Mouse (Mus musculus): ENCODE measurements around the gene Mrpl55.

Mrpl55 gene

DNA sequence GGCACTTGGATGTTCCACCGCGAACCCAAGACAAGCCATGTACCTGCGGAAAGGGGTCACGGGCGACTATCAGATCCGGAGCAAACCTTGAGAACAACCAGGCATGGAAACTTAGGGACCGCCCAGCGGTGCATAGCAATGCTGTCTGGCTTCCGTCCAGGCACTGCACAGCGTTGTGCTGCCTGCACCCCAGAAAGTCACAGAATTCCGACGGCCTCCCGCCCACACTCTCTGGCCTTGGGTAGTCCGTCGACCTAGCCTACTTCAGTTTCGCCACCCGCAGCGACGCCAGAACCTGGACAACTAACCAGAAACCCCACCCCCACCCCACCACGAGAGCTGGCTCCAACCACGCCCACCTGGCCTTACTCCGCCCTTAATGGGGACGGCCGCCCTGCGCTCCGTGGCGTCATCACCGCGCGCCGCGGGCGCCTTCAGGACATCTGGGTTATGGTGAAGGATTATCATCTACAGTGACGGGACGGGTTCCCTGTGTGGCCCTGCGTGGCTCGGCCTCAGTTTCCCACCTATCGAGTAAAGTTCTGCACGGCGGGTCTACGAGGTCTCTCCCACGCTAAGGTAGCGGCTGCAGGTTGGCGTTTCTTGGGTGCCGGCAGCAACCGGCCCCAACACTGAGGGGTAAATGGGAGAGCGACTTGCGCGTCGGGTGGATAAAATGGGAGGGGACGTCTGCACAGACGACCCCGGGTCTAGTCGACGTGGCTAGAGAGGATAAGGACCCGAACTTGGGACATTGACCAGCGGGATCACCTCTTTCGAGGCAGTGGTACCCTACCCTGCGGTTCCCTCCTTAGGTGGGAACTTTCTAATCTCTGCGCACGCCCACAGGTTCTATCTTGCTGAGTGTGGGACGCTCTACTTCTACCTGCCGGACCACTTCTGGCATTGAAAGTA is at the start of gene Mrpl55:
TSS of gene Mrpl55 (plus strand) at position 406 of the 915 bp plus-strand sequence.
- DNase-seq (ENCODE audit: low spot score): peak; percentile 93

DNA sequence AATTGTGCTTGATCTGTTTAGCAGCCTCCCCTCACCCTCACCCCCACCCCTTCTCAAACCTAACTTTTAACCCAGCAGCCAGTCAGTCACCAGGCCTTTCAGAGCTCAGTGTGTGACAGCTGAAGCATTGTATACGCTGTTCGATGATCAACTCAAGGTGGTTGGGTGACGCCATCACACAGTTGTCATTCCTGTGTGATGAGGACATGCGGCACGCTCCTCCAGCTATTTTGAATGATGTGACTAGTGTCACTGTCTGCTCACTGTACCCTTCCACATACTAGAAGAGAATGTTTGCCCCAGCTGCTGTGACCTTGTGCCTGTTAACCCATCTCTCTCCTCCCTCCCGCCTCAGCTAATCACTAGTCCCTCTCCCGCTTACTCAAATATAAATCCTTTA is 48.1 kb upstream of the Mrpl55 start:
- no peak for DNase-seq (ENCODE audit: low spot score)

DNA sequence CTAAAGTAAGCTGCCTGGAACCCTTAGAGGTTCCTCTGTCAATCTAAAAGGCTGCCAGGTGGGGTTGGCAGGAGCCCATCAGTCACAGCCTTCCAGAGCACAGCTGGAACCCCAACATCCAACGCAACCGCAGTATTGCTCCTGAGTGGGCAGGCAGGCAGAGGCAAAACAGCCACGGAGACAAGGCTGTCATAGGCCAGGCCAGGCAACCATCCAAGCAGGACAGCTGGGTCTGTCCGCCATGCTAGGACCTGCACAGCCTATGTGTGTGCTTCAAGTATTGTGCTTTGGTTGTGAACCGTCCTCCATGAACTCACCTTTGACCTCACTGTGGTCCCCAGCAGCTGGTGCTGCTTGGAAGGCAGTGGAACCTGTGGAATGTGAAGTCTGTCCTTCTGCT is 46.4 kb upstream of the Mrpl55 start:
- no peak for DNase-seq (ENCODE audit: low spot score)

DNA sequence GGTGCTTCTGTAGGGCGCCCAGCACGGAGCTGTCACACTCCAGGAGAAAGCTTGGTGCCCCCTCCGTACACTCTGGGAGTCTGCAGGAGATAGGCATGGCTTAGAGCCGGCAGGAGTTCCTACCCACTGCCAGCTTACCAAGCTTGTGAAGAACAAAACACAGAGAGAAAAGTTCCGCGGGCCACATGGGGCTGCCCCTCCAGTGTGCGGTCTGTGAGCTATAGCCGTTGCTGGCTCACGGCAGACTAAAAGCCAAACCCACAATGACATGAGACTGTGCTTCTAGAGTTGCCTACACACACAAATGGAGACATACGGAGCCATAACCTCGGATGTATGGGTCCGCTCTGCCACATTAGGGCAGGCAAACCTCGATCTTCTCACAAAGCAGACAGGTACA is 43.2 kb upstream of the Mrpl55 start:
- no peak for DNase-seq (ENCODE audit: low spot score)

DNA sequence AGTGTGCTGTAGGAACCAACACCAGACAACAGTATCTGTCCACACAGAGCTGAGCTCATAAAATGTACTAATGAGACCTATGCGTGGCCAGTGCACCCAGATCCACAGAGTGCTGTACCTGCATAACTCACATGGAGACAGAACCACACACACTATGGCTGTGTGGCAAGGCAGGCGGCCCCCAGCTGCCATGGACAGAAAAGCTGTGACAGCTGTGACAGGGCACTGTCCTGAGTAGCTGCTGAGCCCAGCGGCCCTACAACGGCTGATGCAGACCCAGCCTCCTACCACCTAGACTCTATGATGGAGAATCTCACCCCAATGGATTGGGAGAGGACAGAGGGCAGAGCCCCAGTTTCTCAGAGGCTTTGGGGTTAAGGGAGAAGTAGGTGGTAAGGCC is 42.7 kb upstream of the Mrpl55 start:
- no peak for DNase-seq (ENCODE audit: low spot score)

DNA sequence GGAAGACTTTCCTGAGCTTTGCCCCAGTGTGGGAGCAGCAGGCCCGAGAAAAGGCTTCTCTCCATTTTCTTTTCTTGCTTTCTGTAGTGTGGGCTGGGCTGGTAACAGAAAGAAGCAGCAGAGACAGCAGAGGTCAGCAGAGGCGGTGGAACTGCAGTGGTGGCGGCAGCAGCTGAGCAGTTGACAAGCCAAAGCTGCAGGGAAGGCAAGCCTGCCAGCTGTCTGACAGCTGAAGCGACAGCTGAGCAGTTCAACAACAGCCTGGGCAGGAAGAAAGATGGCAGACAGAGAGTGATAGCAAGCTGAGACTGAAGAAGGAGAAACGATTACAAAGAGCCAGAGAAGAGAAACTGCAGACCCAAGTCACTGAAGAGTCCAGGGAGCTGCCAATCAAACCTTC is 40.9 kb upstream of the Mrpl55 start:
- no peak for DNase-seq (ENCODE audit: low spot score)

DNA sequence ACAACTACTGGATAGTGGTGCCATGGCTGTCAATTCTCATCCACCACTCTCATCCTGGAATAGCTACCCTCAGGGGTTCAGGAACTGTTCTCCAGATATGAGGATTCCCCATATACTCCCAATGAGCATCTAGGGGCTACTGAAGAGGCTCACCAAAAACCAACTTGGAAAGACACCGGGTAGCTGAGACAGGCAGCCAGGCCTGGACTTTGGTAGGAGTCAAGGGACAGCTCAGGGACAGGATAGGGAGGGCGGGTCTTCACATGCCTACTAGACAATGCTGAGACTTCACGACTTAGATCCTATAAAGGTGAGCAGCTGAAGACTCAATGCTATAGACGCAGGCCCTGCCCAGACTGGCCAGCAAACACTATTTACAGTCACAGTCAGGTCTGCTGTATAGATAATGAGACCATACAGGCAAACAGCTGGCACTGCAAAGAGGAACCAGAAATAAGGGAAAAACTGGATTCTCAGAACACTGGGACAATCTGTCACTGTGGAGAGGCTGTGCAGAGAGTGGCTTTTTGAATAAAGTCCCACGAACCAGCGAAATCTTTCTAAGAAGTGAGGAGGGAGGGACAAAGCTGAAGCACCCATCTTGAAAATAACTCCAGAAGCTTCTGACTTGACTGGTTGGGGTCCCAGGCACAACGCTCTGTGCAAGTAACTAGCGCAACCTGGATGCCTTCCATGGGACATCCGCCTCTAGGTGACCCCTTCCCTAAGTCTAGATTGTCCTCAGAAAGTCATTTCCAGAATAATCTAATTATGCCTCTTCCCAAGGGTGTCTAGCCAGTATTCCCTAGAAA is 39.6 kb upstream of the Mrpl55 start:
- DNase-seq (ENCODE audit: low spot score): no peak

DNA sequence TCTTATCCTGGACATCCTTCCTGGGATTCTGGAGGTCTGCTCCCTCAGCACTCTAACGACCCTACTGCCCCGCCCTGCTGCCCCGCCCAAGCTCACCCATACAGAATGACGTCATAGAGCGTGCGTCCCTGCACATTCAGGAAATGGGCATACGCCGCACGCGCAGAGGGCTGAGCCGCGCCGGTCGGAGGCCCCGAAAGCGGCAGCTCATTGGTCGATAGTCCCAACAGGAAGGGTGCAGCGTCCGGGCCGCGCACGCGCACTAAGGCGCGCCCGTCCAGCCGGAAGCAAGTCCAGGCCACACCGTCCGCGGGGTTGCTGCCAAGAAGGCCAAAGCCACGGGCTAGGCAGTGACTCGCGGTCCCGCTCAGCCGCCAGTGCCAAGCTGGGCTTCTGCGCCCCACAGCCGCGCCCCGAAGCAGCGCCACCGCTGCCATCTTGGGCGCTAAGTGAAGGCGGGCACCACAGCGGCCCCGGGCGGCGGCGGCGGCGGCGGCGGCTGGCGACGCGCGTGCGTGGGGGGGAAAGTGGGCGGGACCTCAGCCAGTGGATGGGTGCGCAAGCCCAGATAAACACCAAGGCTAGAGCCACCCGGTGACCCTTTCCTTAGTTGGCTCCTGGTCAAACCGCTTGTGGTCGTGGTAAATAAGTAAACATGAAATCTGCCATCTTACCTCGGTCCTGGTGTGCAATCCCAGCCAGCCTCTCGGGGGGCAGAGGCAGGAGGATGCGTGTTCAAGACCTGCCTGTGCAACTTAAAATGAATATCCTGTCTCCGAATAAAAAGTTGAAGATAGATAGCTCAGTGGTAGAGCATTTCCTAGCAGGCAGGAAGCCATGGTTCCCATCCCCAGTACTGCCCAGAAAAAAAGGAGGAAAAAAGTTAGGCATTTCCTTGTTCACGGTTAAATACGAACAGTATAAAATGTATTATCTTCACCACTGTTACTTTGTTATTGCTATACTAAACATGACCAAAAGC is 38.7 kb upstream of the Mrpl55 start, which contains the start of gene Iba57:
TSS of gene Iba57 (minus strand) at position 485 of the 982 bp plus-strand sequence.
- DNase-seq (ENCODE audit: low spot score): peak; percentile 99

DNA sequence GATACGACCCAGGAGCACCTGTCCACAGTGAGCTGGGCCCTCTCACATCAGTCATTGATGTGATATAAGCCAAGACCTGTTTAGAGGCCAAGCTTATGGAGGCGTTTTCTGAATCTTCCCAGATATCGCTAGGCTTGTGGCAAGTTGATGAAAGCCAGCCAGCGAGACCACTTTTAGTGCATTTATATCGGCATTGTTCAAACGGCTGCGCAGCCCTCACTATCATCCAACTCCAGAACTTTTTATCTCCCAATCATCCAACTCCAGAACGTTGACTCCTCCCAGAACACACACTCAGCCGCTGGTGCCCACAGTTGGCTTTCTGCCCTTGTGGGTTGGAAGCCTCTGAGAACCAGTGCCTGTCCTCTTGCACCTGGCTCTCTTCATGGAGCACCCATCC is 37.9 kb upstream of the Mrpl55 start:
- no peak for DNase-seq (ENCODE audit: low spot score)

DNA sequence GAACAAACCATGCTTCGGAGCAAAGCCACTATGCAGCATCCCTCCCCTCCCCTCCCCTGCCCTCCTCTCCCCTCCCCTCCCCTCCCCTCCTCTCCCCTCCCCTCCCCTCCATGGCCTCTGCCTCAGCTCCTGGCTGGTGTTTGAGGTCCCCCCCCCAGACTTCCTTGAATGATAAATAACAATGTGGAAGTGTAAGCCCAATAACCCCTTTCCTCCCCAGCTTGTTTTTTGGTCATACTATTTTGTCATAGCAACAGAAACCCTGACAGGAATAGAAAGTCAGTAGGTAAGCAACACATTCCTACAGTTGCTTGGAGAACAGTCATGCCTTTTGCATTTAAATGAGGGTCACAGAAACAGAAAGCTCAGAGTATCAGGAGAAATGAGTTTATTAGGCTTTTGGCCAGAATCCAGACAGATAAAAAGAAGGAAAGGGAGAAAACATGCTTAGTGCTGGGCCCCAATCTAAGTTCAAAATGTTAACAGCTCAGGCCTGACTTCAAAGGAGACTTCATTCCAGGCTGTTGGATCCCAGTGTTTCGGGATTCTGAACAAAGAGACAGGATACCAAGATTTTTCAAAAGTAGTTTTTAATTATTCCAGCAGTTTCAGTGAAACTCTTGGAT is 36.6 kb upstream of the Mrpl55 start:
- no peak for DNase-seq (ENCODE audit: low spot score)

DNA sequence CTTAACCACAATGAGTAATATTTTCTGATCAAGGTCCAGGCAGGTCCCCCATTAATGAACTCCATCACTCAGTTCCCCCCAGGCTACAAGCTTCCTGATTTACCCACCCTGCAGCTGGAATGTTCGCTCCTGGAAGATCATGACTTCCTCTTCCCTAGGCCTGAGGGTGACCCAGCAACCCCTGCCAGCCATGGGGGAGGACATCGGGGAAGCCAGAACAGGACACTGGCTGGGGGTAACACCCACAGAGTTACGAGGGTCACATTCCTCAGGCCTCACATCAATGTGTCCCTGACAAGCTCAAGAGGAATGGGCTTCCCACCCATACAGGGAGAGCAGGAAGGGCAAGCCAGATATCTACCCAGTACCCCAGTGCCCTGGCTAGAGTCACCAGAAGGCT is 32.5 kb upstream of the Mrpl55 start:
- no peak for DNase-seq (ENCODE audit: low spot score)

DNA sequence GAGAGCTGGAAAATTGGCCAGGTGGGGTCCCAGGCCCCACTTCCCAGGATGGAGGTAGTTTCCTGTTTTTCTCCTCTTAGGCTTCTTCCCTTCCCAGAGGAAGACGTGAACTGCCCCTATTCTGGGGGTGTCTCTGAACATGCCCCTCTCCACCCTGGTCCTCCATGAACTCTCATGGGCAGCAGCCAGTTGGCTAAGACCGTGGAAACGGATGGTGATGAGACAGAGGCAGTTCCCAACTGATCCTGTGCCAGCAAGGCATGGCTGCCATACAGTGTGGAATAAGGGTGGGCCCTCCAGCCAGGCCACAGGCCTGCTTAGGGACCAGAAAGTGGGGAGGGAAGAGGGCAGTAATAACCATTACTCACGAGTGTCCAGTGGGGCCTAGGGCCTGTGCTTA is 31.7 kb upstream of the Mrpl55 start:
- DNase-seq (ENCODE audit: low spot score): no peak

DNA sequence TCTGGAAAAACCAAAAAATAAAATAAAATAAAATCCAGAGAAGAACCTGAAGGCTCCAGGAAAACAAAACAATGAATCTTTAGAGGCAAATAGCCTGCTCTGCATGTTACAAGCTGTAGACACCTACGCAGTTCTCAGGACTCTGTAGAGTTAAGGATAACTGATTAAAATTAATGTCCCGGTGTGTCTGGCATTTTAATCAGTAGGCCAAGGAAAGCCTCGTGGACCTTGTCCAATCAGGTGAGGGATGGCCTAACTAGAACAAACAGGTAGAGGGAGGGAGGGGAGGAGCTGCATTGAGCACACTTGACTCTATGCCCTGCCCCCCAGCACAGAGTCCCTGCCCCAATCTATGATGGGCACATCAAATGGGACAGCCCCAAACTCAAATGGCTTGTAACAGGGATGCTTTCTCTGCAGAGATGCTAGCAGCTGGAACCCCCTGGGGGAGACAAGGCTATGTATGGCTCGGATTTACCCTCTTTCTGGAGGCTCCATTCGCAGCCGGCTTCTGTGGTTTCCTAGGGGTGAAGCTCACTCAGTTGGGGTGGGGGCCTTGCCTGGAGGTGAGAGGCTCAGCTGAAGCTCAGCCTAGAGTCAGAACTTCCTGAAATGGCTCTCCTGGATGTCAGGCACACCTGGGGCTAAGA is 28.0 kb upstream of the Mrpl55 start:
- DNase-seq (ENCODE audit: low spot score): no peak

DNA sequence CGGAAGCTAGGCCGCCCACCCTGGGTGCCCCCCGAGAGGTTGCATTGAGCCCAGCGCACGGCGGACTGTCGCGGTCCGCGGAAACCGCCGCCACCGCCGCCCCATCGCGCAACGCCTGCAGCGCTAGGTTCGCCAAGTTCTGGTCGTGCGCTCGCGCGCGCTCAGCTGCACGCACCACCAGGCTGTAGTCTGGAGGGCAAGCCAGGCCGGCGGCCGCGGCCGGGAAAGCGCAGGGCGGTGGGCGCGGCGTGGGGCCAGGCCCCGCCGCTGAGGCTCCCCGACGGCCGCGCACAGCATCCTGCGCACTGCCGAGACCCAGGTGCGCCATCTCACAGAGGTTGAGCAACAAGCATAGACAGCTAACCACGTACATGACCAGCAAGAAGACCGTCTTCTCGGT is 25.8 kb upstream of the Mrpl55 start:
- no peak for DNase-seq (ENCODE audit: low spot score)

DNA sequence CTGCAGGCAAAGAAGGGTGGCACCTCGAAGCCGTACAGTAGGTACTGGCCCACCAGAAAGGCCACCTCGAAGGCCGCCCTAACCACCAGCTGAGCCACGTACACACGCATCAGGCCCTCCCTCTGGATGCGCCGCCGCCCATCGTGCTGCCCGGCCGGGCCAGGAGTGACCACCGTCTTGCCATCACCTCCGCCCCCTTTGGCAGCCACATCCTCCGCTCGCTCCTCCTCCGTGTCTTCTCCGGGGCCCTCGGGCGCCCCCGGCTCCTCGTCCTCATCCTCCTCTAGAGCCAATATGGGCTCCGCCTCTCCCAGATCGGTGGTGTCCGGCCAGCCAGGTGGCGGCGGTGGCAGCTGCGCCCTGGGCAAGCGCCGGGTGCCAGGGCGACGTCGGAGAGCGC is 25.4 kb upstream of the Mrpl55 start:
- no peak for DNase-seq (ENCODE audit: low spot score)

DNA sequence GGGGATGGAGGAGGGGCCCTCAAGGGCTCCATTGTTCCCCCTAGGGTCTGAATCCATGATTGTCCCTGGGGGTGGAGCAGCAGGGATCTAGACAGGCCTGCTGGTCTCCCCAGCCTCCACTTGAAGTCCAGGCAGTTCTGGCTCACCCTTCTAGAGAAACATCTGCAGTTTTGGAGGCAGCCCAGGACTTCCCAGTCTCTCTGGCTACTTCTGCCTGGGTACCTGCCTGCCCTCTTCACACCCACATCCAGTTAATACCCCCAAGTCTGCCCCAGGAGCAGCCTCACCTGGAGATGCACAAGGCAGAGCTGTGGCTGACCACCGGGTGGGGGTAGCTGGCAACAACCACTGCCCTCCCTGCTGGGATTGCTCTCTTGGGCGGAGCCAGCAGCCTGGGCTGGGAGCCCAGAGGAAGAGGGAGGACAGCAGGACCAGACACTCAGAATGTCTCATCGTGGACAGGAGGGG is 19.4 kb upstream of the Mrpl55 start, which contains the start of gene Gjc2:
TSS of gene Gjc2 (minus strand) at position 350 of the 468 bp plus-strand sequence.
- DNase-seq (ENCODE audit: low spot score): peak; percentile 54

DNA sequence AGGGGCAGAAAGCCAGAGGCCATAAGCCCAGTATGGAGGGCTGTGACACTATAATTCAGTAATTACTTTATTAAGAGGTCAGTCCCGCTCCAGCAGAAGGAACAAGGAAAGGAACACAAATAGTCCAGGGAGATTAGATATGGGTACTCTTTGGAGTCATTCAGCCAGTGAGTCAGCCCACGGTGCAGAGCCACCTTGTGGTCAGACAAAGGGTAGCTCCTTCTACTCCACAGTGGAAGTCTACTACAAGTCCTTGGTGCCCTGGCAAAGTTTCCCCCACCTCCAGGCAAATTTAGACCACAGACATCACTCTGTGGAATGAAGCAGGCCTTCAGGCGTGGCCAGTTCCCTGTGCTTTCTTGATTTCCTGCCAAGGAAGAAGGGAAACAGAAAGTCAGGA is 18.5 kb upstream of the Mrpl55 start:
- DNase-seq (ENCODE audit: low spot score): peak; percentile 47

DNA sequence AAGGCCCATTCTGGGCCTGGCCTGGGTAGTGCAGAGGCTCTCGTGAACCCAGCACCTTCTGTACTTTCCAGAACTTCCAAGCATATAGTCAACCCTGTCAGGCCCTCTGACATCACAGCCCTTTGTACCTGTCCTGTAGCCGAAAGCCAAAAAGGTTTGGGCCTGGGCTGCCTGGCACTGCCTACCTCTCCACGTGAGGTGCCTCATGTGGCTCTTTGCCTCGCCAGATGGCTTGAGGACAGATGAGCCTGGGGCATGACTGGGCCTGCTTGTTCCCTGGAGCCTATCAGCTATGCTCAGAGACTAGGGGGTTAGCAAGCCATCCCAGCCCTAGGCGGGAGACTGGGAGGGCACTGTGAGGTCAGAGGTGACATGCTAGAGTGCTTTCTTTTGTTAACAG is 16.8 kb upstream of the Mrpl55 start:
- DNase-seq (ENCODE audit: low spot score): no peak

DNA sequence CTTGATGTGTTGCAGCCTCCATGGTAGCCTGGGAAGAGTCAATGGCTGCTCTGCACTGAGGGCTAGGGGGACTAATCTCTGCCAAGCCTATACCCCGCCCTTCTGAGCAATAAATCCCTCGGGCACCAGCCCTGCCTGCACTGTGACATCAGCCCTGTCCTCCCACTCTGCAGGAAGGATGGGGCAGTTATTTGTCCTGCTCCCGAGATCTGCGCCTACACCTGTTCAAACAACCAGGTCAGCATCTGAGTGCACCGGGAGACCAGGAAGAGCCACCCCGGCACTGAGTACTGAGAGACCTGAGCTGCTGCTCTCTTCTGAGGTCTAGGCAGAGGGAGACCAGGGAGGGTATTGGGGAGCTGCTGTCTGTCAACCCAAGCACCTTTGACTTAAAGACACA is 14.6 kb upstream of the Mrpl55 start:
- DNase-seq (ENCODE audit: low spot score): no peak

DNA sequence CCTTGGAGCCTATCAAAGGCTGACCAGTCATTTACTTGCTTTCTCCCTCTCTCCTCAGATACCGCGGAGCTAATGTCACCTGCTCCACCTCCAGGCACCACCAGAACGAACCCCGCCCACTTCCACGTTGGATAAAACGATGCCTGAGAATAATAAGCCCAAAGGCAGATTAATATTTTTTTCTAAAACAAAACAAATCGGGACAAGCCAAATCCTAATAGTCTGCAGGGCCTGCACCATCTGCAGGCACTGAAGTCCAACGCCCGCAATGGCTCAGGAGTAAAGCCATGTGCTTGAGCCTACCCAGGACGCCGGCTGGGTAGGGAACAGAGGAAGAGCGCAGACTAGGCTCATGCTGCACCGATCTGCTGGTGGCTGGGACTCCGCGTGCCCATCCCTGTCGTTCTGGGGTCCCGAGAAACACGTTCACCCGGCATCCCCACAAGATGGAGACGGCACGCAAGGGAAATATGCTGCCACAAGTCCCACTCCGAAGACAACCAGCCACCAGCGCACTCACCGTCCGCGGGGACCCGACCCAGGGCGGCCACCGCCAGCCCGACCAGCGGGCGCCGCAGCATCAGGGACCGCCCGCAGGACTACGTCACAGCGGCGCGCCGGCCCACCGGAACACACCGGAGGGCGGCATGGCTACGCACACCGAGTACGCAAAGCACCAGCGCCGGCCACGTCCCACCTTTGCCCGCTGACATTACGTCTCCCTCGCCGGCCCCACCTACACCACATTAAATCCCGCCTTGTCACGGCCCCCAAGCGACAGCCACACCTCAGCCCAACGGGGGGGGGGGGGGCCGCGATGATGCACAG is 10.8 kb upstream of the Mrpl55 start:
- DNase-seq (ENCODE audit: low spot score): peak; percentile 91
